Mouse (Mus musculus): ENCODE measurements around the gene Arhgap24. TPM values are rescaled to one million over a fixed set of nuclear protein-coding genes. Genes with fewer than 3 reads are reported as not detected.

Arhgap24 gene
- total RNA-seq (2021): 10 to 100 TPM; 14.7 to 23.4 TPM
- 5.5 and 5.6 TPM in 2 replicates for polyA plus RNA-seq (2012; rRNA removed)
- long read RNA-seq, transcript Arhgap24-203 (10 exons, 3,346 nt): major isoform, 12 of 21 reads
- long read RNA-seq, partial matches to known transcripts: 3 of 21 reads
- long read RNA-seq, other reads (novel, unspliced or antisense): 4 of 21 reads

DNA sequence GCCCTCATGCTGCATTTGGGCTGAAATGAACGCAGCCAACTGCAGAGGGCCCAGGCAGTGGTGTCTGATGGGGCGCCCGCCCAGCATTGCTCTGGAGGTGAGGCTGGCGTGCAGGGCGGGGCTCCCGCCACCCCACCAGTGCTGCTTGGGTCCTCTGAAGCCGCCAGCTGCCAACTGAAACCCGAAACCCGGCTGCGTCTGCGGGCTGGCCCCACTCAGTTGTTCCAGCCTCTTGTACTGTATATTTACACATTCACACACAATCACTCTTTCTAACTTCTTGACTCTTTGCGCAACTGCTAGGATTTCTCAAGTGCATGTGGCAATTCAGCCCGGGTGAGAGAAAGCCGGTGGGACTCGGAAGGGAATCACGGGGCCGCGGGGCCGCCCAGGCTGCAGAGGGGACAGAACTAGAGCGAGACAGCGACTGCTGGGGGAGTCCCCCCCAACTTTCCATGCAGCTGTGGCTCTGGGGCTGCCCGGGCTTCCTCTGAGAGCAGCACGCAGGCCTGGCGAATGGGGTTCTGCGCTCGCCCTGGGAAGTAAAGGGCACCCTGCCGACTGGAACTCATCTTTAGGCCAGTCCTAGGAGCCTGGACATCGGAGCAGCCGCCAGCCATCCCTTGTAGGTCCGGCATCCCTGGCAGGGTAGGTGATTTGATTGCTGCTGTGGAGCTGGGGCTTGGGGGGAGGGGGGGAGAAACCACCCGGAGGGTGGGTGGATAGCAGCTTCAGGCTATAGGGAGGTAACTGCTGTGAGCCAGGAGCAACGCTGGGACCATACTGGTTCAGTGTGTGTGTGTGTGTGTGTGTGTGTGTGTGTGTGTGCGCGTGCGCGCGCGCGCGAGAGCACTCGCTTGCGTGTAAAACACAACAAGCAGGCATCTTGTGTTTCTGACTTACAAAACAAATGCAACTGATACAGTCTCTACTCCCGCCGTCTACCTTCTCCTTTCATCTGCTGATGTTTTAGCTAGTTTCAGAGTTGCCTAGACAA is at the start of gene Arhgap24:
Gene Arhgap24 (plus strand): TSS at position 177 of the 997 bp plus-strand sequence.
- peak; percentile 81 for DNase-seq

DNA sequence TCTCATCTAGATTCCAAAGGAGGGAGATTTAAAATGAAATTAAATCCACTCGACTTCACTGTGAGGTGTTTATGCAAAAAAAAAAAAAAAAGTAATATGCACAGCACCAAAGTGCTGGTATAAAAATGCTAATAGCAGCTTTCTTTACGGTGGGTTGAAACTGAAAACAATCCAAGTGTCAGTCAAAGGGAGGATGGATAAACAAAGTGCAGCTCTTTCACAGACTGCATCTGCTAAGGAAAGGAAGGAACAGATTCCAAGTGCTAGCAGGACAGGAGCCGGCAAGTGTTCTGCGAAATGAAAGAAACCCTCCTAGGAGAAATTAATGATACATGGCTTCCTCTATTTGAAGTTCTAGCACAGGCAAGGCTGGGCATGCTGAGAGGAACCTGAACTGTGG is 47.0 kb upstream of the Arhgap24 start:
- no peak for DNase-seq

DNA sequence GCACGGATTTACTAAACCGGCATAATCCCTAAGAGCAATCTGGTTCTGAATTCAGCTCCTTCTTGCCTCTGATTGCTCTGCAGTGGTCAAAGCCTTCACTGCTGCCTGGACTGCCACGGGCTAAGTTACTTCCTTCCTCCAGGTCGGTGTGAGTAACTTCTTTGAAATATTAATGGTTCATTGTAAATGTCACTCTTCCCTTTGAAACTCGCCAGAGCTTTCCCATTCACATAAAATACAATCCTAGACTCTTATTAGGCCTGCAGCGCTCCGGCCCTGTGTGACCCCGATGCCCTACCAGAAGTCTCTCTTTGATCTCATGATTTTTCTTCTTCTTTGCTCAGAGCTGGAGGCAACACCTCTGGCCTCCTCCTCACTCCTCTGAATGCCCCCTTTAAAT is 44.6 kb upstream of the Arhgap24 start:
- no peak for DNase-seq

DNA sequence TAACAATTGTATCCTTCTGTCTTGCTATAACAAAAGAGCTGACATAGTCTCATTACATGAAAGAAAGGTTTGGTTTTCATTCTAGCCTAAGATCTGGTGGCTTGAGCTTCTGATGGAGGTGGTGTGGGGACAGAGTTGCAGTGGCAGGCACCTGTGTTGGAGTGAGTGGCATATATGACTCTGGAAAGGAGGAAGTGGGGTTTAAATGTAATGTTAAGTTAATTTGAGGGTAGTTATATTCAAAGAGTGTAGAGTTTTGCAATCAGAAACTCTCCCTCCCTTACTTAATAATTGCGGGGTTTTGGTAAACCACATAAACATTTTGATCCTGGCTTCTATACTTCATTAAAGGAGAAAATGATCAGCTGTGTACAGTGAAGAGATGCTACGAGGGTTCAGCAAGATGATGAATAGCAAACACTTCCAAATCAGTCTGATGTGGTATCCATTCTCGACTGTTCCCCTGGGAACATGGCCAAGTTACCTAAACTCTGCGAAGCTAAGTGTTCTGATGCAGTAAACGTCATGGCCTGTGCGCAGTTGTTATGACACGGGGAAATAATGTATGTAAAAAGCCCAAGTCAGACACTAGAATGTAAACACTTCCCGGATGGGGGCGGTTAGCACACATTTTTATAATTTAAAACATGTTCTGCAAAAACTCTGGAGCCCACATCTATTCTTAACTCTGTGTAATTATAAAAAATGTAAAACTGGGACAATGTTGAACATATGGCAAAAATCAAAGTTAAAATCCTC is 41.9 kb upstream of the Arhgap24 start:
- DNase-seq: no peak

DNA sequence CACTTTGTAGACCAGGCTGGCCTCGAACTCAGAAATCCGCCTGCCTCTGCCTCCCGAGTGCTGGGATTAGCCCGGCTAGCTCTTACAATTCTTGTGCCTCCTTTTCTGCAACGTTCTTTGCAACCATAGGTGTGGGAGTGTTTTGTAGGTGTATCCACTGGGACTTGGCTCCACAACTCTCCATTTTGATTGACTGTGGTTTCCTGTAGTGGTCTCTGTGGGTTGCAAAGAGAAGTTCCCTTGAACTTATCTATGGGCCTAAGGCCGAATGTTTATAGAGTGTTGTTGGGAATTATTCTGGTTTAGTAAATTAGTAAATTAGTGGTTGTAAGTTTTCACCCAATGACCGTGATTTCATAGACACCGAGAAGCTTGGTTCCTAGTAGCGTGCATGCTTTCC is 33.8 kb upstream of the Arhgap24 start:
- DNase-seq: no peak

DNA sequence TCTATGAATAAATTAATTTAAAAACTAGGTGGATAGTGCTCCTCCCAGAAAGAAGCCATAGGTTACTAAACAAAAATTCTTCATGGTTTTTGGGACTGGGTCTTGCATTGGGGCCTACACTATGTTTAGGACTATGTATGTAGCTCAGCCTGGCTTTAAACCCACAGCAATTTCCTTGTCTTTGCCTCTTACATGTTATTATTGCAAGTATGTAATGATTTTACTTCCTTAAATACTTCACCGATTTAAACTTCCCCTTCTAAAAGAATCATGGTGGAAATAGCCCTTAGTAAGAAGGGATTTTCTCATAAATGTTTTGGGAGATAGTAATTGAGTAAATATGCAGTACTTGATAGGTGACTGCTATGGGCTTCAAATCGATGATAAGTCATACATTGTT is 30.3 kb upstream of the Arhgap24 start:
- no peak for DNase-seq

DNA sequence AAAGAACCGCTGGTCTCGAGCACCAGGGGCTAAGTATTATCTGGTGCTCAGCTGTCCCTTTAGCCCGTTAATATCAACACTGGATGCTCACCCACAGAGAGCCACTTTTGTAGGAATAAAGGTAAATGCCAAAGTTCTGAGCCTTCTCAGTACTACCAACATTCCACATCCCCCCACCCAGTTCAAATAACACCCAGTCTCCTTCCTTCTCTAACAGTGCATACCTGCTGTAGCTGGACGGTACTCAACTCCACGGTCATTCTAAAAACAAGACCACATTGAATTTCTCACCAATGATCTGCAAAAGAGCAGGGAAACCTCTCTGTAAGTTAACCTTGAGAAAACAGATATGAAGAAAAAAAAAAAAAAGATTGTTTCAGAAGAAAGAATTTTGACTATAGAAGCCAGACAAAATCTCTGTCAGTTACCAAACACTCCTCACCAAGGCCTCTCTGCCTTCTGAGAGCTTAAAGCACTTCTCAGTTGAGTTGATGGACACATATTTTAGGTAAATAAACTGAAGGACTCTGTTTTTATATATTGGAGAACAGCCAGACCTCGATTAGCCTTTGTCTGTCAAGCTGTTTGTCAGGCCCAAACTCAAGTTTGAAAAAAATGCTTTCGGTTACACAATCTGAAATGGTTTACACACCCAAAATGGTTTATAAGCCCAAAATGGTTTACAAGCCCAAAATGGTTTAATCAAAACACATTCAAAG is 29.0 kb upstream of the Arhgap24 start:
- DNase-seq: no peak

DNA sequence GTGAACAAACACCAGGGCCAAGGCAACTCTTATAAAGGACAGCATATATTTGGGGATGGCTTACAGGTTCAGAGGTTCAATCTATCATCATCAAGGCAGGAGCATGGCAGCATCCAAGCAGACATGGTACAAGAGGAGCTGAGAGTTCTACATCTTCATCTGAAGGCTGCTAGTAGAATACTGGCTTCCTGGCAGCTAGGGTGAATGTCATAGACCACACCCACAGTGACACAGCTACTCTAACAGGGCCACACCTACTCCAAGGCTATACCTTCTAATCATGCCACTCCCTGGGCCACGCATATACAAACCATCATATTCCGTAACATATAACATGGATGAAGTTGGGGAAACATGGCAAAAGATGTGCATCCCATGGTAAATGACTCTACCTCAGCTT is 27.9 kb upstream of the Arhgap24 start:
- DNase-seq: no peak

DNA sequence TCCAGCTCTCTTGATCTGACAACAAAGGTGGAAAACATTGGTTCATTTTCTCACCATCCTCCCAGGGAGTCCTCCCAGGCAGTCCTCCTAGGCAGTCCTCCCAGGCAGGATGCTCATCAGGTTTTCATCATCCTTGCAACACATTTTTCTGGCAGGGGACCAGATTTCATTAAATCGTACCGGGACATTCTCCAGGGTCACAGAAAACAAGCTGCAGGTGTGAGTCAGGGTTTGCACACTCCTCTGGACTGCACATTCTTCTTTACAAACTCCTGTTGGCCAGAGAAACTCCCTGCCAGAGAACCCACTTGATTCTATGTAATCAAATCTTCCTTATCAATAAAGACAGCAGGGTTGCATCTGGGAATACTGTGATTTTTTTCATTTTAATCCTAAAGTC is 25.9 kb upstream of the Arhgap24 start:
- DNase-seq: no peak

DNA sequence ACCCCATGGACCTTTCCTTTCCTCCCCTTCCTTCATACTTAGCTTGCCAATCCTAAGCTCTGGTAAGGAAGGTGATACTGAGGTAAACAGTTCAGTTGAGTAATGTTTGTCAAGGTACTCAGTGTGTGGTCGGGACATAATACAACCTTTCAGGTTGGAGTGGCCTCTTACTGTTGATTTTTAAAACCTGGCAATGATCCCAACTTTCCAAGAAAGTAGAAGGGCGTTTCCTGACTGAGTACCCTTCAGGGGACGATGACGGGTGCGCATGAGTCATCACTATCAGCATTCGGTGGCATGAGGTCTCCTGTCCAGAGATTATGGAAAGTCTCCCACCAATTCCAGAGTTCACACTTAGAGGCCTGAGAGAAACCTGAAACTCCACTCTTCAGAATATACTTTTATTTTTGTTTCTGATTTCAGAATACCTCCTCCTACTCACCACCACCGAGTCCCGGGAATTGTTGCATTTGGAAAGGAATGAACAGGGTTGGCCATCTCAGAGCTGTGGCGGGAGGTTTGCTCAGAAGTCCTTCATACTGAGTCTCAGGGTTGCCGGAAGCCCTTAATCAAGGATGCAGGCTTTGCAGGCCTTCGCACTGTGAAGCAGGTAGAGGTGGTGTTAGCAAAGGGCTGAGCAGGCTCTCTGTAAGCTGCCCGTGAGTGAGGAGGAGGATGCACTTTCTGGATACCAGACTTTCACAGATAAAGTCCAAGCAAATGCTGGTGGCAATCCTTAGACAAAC is 20.6 kb upstream of the Arhgap24 start:
- peak; percentile 55 for DNase-seq

DNA sequence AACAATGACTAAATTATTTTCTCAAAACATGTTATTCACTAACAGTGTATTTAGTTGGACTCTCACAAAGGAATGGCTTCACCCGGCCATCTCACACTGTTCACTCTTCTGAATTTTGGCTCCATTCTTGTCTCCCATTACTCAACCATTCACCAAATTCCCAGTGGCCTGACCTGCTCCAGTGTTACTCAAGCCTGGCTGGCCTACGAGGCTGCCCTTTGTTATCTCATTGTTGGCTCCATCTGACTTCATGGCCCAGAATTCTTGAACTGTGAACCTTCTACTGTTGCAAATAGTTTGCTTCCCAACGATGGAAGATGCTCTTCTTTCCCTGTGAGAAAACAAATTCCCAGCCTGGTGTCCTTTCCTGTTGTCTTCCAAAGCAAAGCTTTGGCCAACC is 18.2 kb upstream of the Arhgap24 start:
- peak; percentile 27 for DNase-seq

DNA sequence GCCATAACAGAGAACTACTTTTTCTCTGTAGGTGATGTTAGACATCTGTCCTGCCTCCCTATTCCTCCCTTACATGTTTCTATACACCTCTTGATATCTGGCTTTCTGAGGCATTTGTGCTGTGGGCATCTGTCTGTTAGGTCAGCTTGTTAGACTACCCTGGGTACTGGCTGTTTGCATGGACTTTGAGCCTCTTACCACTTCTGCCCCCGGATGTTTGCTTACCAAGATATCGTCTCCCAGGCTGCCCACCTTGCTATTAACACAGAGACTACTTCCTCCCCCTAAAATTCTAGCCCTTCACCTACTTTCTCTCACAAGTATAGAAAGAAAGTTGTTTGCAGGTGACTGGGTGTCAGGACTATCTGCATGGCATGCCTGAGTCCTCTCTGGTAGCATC is 15.8 kb upstream of the Arhgap24 start:
- no peak for DNase-seq

DNA sequence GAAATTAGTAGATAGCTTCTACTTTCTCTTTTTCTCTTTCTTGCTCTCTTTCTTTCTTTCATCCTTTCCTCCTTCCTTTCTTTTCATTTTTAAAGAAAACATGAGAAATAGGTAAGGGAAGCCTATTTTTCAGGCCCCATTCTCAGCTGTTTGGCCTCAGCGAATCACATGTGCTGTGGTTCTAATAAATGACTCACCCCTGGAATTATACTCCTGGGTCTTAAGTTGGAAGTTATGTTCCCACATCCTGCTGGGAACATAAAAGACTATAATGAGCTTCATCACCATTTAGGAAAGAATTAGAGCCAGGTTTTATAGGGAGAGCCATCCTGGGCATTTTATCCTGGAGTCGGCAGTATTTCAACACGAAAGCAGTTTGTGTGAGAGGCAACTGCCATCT is 12.9 kb upstream of the Arhgap24 start:
- DNase-seq: no peak

DNA sequence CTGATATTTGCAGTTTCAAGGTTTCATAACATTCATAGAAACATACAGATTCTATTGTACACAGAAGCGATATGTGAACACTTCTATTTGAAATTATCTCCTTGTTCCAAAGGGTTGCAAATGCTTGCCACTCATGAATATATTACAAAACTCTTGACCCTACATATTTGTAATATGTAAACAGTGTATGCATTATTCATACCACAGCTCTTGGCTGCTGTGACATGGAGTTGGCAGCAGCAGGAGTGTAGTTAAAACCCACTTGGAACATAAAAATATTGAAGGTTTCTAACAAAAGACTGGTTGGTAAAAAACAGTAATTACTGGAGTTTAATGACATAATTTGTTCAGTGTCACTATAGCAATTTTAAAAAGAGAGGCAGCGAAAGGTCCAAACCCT is 10.9 kb upstream of the Arhgap24 start:
- DNase-seq: no peak

DNA sequence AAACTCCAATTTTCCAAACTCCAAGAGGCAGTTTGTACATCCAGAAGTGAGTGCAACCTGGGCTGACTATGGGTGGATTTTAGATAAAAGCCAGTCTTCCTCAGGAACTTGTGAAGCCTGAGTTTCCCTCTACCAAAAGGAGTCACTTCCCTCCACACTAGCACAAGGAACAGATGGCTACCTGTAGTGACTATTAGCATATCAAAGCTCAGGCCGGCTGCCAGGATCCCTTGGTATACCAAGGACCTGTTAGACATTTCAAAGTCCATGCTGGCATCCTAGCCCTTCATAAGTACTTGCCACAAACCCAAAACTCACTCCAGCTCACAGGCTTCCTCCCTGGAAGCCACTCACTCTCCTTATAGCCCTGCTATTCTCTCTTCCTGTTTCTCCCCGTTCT is 3.1 kb upstream of the Arhgap24 start:
- DNase-seq: no peak

DNA sequence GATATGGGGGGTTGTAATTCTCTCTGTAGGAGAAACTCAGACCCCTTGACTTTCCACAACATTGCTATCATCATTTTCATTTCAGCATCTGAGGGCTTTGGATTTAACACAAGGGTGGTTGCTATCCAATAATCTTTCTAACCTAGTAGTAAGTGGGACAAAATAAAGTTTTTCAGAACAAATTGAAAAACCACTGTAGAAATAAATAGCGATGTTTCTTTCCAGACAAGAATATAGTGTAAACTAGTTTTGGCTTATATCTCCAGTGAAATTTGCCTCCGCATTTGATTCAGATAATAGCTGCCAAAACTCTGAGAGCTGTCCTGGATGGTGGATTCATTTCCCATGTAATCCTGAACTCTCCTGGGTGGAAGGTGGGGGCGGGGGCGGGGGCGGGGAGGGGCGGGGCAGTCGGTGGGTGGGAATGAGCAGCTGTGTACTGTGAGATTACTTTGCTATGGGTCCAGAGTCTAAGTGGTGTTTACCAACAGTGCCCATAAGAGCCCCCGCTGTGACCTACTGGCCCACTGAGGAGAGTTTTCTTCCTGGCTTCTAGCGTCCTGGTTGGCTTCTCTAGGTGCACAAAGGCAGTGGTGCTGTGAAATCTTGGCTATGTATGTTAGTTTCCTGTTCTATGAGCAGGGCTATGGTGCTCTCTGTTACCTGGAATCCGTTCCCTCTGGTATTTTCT is 2.2 kb downstream of the Arhgap24 start:
- no peak for DNase-seq

DNA sequence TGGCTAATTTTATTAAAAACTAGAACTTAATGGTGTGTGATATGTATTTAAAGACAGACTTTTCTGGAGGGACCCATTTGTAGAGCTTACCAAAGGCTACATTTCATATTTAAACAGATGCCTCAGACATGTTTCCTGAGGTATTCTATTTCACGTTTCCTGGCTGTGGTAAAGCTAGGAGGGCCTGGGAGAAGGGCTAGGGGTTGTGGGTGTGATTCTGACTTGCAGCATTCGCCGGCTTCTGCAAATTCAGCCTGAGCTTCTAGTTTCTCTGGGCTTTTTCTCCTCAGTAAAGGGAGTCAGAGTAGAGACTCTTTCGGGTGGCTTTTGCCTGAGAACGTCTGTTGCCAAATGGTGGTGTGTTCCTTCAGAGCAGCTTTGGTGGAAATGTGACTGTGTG is 10.4 kb downstream of the Arhgap24 start:
- no peak for DNase-seq

DNA sequence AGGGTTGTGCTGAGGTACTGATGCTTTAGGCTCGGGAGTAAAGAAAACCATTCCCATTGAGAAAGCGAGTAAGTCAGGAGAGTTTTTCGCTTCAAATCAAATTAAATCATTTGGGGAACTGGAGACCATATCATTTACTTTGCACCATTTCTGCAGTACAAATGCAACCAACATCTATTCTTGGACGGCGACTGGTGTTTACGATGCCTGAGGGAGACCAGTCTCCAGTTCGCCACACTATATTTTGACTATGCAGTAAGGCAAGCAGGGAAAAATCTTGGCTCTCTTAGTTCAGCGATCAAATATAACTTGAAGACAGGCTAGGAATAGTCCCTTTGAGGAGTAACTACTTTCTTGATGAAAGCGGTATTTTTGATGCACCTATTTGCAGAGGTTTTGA is 11.0 kb downstream of the Arhgap24 start:
- no peak for DNase-seq

DNA sequence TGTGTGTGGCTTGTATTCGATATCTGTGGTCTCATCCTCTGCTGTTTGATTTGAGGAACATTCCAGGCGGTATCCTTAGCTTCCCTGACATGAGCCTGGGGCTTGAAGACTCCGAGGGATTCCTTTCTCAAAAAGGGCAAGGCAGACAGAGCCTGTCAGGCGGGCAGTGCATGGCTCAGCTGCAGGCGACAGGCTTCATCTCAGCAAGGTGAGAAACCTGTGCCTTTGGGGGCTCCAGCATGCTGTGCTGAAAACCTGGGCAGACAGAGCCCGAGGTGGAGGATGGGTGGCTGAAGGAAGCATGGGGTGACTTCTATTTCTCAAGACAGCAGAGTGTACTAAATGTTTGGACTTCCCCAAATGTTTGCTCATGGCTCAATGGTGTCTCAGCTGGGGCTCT is 13.6 kb downstream of the Arhgap24 start:
- DNase-seq: no peak

DNA sequence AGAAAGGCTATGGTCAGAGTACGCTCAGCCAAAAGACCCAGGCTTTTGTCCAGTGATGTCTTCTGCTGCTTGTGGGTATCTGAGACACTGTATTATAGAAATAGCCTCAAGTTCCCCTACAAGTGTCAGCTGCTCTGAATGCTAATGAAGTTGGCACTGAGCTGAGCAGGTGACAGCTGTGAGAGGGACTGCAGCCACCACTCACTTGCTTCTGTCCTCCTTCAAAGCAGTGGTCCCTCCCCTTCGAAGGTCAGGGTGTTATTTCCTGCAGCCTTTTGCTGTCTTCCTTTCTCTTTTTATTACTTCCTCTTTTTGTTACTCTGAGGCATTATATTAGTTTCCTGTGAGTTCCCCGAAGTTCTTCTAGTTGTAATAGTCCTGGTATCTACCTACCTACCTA is 16.0 kb downstream of the Arhgap24 start:
- DNase-seq: no peak

DNA sequence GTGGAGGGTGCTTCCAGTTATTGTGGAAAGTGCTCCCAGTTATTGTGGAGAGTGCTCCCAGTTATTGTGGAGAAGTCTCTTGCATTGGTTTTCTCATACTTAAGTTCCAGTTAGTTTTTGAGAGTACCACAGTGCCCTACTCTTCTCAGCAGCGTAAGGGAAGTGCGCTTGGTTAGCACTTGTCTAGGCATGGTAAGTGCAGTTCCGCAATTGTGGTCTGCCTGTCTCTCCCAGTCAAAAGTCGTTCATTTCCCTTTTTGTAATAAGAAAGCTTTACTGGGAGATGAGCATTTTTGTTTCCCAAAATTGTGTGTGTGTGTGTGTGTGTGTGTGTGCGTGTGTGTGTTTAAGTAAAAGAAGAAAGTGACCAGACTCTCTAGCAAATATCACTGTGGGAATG is 17.6 kb downstream of the Arhgap24 start:
- DNase-seq: no peak
